ENCODE assay signal across 25 mouse cellular contexts in genomic region chr6:61125431-61125830, GRCm38 (mm10). TPM values are rescaled to one million over a fixed set of nuclear protein-coding genes. Genes with fewer than 3 reads are reported as not detected.
DNase-seq lines count a peak whose midpoint lies in the region; ATAC-seq and TF ChIP-seq lines count a peak whose summit lies in the region.
"Had no signal": no experiment of that assay in that cellular context is flagged by ENCODE, and none has a peak within 500 bp of the region (broad histone marks: within the 10 kb centered on the region; RNA-seq: fewer than 3 reads in every experiment).

No protein-coding gene starts in this region.

- H3K27ac ChIP-seq in embryonic facial prominence, embryonic 11.5 days (replicated peaks; ENCODE audit: low read depth, low read length): no peak overlapping the region
- no peak overlapping the region for H3K27ac ChIP-seq in embryonic facial prominence, embryonic 10.5 days (replicated peaks)
- no peak overlapping the region for H3K27ac ChIP-seq in embryonic facial prominence, embryonic 14.5 days (replicated peaks; ENCODE audit: low read depth, low read length)
- H3K27ac ChIP-seq in intestine, embryonic 16.5 days (ENCODE audit: low read length): no peak overlapping the region

- TF ChIP-seq CTCF in brain, embryonic 14.5 days (IDR thresholded peaks at IDR 0.05; ENCODE audit: borderline replicate concordance, extremely low read depth, insufficient read depth, insufficient read length): no peak

- intact Hi-C loops in left cerebral cortex, postnatal 25 days (cut with DNase I): no loop called here

- H3K9me3 ChIP-seq in embryonic facial prominence, embryonic 11.5 days (replicated peaks; ENCODE audit: control insufficient read depth, low read length): no peaks in the 10 kb centered on the region
- H3K9me3 ChIP-seq in embryonic facial prominence, embryonic 10.5 days: no peaks in the 10 kb centered on the region
- no peaks in the 10 kb centered on the region for H3K9me3 ChIP-seq in embryonic facial prominence, embryonic 14.5 days (ENCODE audit: control insufficient read depth, low read length)
- H3K9me3 ChIP-seq in intestine, embryonic 16.5 days (ENCODE audit: control insufficient read depth, low read length): no peaks in the 10 kb centered on the region
- H3K9me3 ChIP-seq: G1E had no signal

- DNase-seq in embryonic facial prominence, embryonic 11.5 days (ENCODE audit: low spot score): peak; percentile 68
- no peak for DNase-seq in embryonic facial prominence, embryonic 10.5 days (ENCODE audit: low spot score)
- peak; percentile 17 for DNase-seq in CD4-positive helper T cell, adult 2 months (ENCODE audit: low read depth, low spot score)
- peak; percentile 53 for DNase-seq in brain, embryonic 14.5 days (ENCODE audit: low read depth)
- peak; percentile 28 for DNase-seq in embryonic facial prominence, embryonic 14.5 days (ENCODE audit: low spot score)
- no peak for DNase-seq in left cerebral cortex, postnatal 25 days (ENCODE audit: low spot score in 2 of 2)
- DNase-seq in layer of hippocampus, postnatal 10 days (ENCODE audit: low spot score in 2 of 2): no peak
- DNase-seq: adrenal gland, adult 2 months; adrenal gland, adult 8-10 months; adrenal gland, postnatal 10 days; adrenal gland, postnatal 14 days; adrenal gland, postnatal 25 days; adrenal gland, postnatal 36 days; B cell, adult 2 months; cerebellum, adult 11 months; cerebellum, adult 11-12 months; cerebellum, adult 18-20 months; cerebellum, adult 2 months had no signal

- WGBS in embryonic facial prominence, embryonic 11.5 days: 49% methylated on average over 3 of the region's 3 CpGs
- 64% methylated on average over 3 of the region's 3 CpGs for WGBS in embryonic facial prominence, embryonic 10.5 days
- WGBS in embryonic facial prominence, embryonic 14.5 days: 47% methylated on average over 3 of the region's 3 CpGs
- WGBS in intestine, embryonic 16.5 days: 83% methylated on average over 3 of the region's 3 CpGs

- TF ChIP-seq POLR2A in brain, embryonic 14.5 days (IDR thresholded peaks at IDR 0.05; ENCODE audit: borderline replicate concordance, extremely low read depth, insufficient read depth, insufficient read length, poor library complexity, severe bottlenecking): no peak

- no peak for ATAC-seq in embryonic facial prominence, embryonic 11.5 days (replicated peaks; ENCODE audit: insufficient number of reproducible peaks, low FRiP score, low TSS enrichment, low read depth)
- no peak for ATAC-seq in embryonic facial prominence, embryonic 14.5 days (ENCODE audit: low read depth)
- no peak for ATAC-seq in intestine, embryonic 16.5 days
- ATAC-seq: activated CD4-positive, CD25-positive, alpha-beta regulatory T cell, adult 4 months; CD4-positive, CD25-positive, alpha-beta regulatory T cell, adult 4 months; Patski had no signal

- H3K4me1 ChIP-seq in embryonic facial prominence, embryonic 11.5 days (ENCODE audit: control insufficient read depth, insufficient read depth, low read length): no peaks in the 10 kb centered on the region
- 0 out of 2 replicates have a peak, but pooled peaks cover 4% of the 10 kb centered on the region for H3K4me1 ChIP-seq in embryonic facial prominence, embryonic 10.5 days
- no peaks in the 10 kb centered on the region for H3K4me1 ChIP-seq in embryonic facial prominence, embryonic 14.5 days (ENCODE audit: control insufficient read depth, insufficient read depth, low read length)
- H3K4me1 ChIP-seq in intestine, embryonic 16.5 days (ENCODE audit: control insufficient read depth, insufficient read depth, low read length): peaks cover 3% of the 10 kb centered on the region; the same call in 1 of the 2 replicates

- no peaks in the 10 kb centered on the region for H3K27me3 ChIP-seq in embryonic facial prominence, embryonic 11.5 days (ENCODE audit: control insufficient read depth, insufficient read depth, low read length)
- no peaks in the 10 kb centered on the region for H3K27me3 ChIP-seq in embryonic facial prominence, embryonic 10.5 days (replicated peaks; ENCODE audit: low read depth, poor library complexity, severe bottlenecking)
- no peaks in the 10 kb centered on the region for H3K27me3 ChIP-seq in embryonic facial prominence, embryonic 14.5 days (replicated peaks; ENCODE audit: control insufficient read depth, insufficient read depth, low read length)
- no peaks in the 10 kb centered on the region for H3K27me3 ChIP-seq in intestine, embryonic 16.5 days (replicated peaks; ENCODE audit: control insufficient read depth, insufficient read depth, low read length)
- H3K27me3 ChIP-seq: CH12.LX, Patski had no signal

- H3K4me3 ChIP-seq in embryonic facial prominence, embryonic 11.5 days (ENCODE audit: low read depth, low read length): no peak overlapping the region
- no peak overlapping the region for H3K4me3 ChIP-seq in embryonic facial prominence, embryonic 10.5 days
- H3K4me3 ChIP-seq in embryonic facial prominence, embryonic 14.5 days (ENCODE audit: low read depth, low read length): no peak overlapping the region
- no peak overlapping the region for H3K4me3 ChIP-seq in intestine, embryonic 16.5 days (ENCODE audit: low read length)

- no peaks in the 10 kb centered on the region for H3K36me3 ChIP-seq in embryonic facial prominence, embryonic 11.5 days (replicated peaks; ENCODE audit: control insufficient read depth, insufficient read depth, low read depth, low read length)
- no peaks in the 10 kb centered on the region for H3K36me3 ChIP-seq in embryonic facial prominence, embryonic 10.5 days (replicated peaks)
- H3K36me3 ChIP-seq in embryonic facial prominence, embryonic 14.5 days (ENCODE audit: control insufficient read depth, insufficient read depth, low read length): no peaks in the 10 kb centered on the region
- H3K36me3 ChIP-seq in intestine, embryonic 16.5 days (ENCODE audit: control insufficient read depth, insufficient read depth, low read length): no peaks in the 10 kb centered on the region
- H3K36me3 ChIP-seq: G1E had no signal

- no peak overlapping the region for H3K9ac ChIP-seq in embryonic facial prominence, embryonic 11.5 days (replicated peaks; ENCODE audit: low read length)
- no peak overlapping the region for H3K9ac ChIP-seq in embryonic facial prominence, embryonic 14.5 days (ENCODE audit: low read depth, low read length)
- H3K9ac ChIP-seq in intestine, embryonic 16.5 days (ENCODE audit: low read depth, low read length): no peak overlapping the region

- H3K4me2 ChIP-seq in embryonic facial prominence, embryonic 11.5 days (ENCODE audit: low read depth, low read length): no peak overlapping the region
- no peak overlapping the region for H3K4me2 ChIP-seq in embryonic facial prominence, embryonic 14.5 days (ENCODE audit: low read depth, low read length)
- no peak overlapping the region for H3K4me2 ChIP-seq in intestine, embryonic 16.5 days (ENCODE audit: low read depth, low read length)

RNA-seq across cellular contexts. Expression of gene Ccser1, which starts 54.7 kb away (rescaled TPM):
- 5.1 and 5.2 TPM in 2 replicates for polyA plus RNA-seq in embryonic facial prominence, embryonic 11.5 days (2014; fragmentation: Nextera tagmentation; extraction: Ambion mirVana)
- 2.9 and 4.3 TPM in 2 replicates for polyA plus RNA-seq in embryonic facial prominence, embryonic 10.5 days (2016; fragmentation: Nextera tagmentation; extraction: Ambion mirVana)
- polyA plus RNA-seq in brain, embryonic 14.5 days (2012; rRNA removed): 20.3 and 26.2 TPM in 2 replicates
- 6.1 and 6.5 TPM in 2 replicates for polyA plus RNA-seq in embryonic facial prominence, embryonic 14.5 days (2014; fragmentation: Nextera tagmentation; extraction: Ambion mirVana)
- total RNA-seq in left cerebral cortex, postnatal 25 days (2021): 10 to 100 TPM; 30.1 to 33.7 TPM
- polyA plus RNA-seq in intestine, embryonic 16.5 days (2015; fragmentation: Nextera tagmentation; extraction: Ambion mirVana): 3.6 and 3.8 TPM in 2 replicates
- 10 to 100 TPM; 38.8 to 44.3 TPM for total RNA-seq in layer of hippocampus, postnatal 10 days (2021)
- total RNA-seq: CH12.LX, MEL had no signal
- polyA plus RNA-seq: G1E had no signal

Comparison
In these comparisons a context has a peak if more than half of its experiments do, and no peak if none do; other contexts are left out.
1. DNase-seq: peak in embryonic facial prominence, embryonic 11.5 days (single experiment), CD4-positive helper T cell, adult 2 months (single experiment), brain, embryonic 14.5 days (single experiment) and embryonic facial prominence, embryonic 14.5 days (single experiment); none in embryonic facial prominence, embryonic 10.5 days (single experiment), left cerebral cortex, postnatal 25 days (0 of 2) and layer of hippocampus, postnatal 10 days (0 of 2).